Mouse (Mus musculus) liver, adult 2 months (tissue): Measurements from ENCODE around the gene Etv1. TPM values are rescaled to one million over a fixed set of nuclear protein-coding genes. Genes with fewer than 3 reads are reported as not detected.

ENCODE experiments used
- DNase-seq: peaks from one replicate; pipeline ENCODE4 v3.0.0-alpha.2; 2011; ENCODE audit warnings: low read depth, low spot score; ENCODE audit errors: extremely low read depth
- H3K27ac ChIP-seq: fragments of 200-500 bp; replicated peaks from 2 replicates; pipeline ENCODE4 v1.5.1; 2012; ENCODE audit warnings: low read depth, mild to moderate bottlenecking, control low read depth, inconsistent platforms, low read length; ENCODE audit not compliant: insufficient read depth
- H3K27me3 ChIP-seq: fragments of 200-500 bp; 2 replicates; pipeline ENCODE4 v1.6.1; 2012; ENCODE audit warnings: mild to moderate bottlenecking, moderate library complexity, low read length, inconsistent platforms; ENCODE audit not compliant: control insufficient read depth, insufficient read depth
- H3K36me3 ChIP-seq: fragments of 200-500 bp; 2 replicates; pipeline ENCODE4 v1.6.1; 2012; ENCODE audit warnings: low read length, inconsistent platforms; ENCODE audit not compliant: control insufficient read depth, insufficient read depth
- H3K4me1 ChIP-seq: fragments of 200-500 bp; 2 replicates; pipeline ENCODE4 v1.6.1; 2011; ENCODE audit warnings: low read length; ENCODE audit not compliant: control insufficient read depth, insufficient read depth
- H3K4me3 ChIP-seq: fragments of 200-500 bp; 2 replicates; pipeline ENCODE4 v1.5.1; 2011; ENCODE audit warnings: low read depth, mild to moderate bottlenecking, control low read depth, low read length, moderate library complexity; ENCODE audit not compliant: insufficient read depth
- H3K79me2 ChIP-seq: fragments of 200-500 bp; 2 replicates; pipeline ENCODE4 v1.6.1; 2012; ENCODE audit warnings: inconsistent platforms, mild to moderate bottlenecking, low read length, moderate library complexity; ENCODE audit not compliant: control insufficient read depth, insufficient read depth
- H3K9ac ChIP-seq: fragments of 200-500 bp; 2 replicates; pipeline ENCODE4 v1.6.1; 2012; ENCODE audit warnings: low read depth, mild to moderate bottlenecking, control low read depth, inconsistent platforms, low read length
- CTCF ChIP-seq: fragments of 200-500 bp; IDR thresholded peaks from 2 replicates; pipeline ENCODE4 v1.5.1; 2011; ENCODE audit warnings: low read depth, low read length, control low read depth
- POLR2A ChIP-seq: fragments of 200-500 bp; IDR thresholded peaks from 2 replicates; pipeline ENCODE4 v1.6.1; 2011; ENCODE audit warnings: low read length, control low read depth; ENCODE audit not compliant: insufficient read depth; ENCODE audit errors: extremely low read depth
- WGBS: fragments of 180-500 bp; shearing (Covaris S2); methylation state at CpG from one replicate; pipeline ENCODE4 v1.1.7; 2018; 5-methylcytosine and 5-hydroxymethylcytosine counted together
- polyA plus RNA-seq: library from polyadenylated mRNA; depleted of rRNA; stranded (reverse); fragments of >200 nt; gene quantifications from 2 replicates; pipeline ENCODE4 v1.2.3, GENCODE M21; 2012
- total RNA-seq: library from RNA; depleted of rRNA; stranded (reverse); fragments of >200 nt; gene quantifications from 2 replicates; pipeline ENCODE4 v1.2.3, GENCODE M21; 2014

Etv1 gene
- total and polyA plus RNA-seq, 2 experiments, result 0.23 to 0.83 TPM

GRCm38 (mm10) chr12:38778299-38779075 lies 693 bp upstream of the Etv1 start:
- peak; percentile 72 for DNase-seq
- Histone ChIP-seq H3K4me1 (peaks cover 7% of the 10 kb centered on the region), H3K9ac (peak overlapping the region; percentile 50), H3K36me3 (no peaks in the 10 kb centered on the region), H3K27me3 (no peaks in the 10 kb centered on the region), H3K79me2 (no peaks in the 10 kb centered on the region), H3K4me3 (peak overlapping the region; percentile 64), H3K27ac (peak overlapping the region; percentile 56)
- WGBS, result 1% methylated on average over 37 of the region's 37 CpGs
- no peak for TF ChIP-seq POLR2A
- TF ChIP-seq CTCF, result no peak

GRCm38 (mm10) chr12:38780006-38780954 lies 1.1 kb downstream of the Etv1 start:
- Histone ChIP-seq H3K4me3 (peak overlapping the region; percentile 64), H3K9ac (peak overlapping the region; percentile 32), H3K27me3 (no peaks in the 10 kb centered on the region), H3K79me2 (no peaks in the 10 kb centered on the region), H3K36me3 (no peaks in the 10 kb centered on the region), H3K27ac (peak overlapping the region; percentile 17), H3K4me1 (peaks cover 7% of the 10 kb centered on the region)
- TF ChIP-seq CTCF, result no peak
- TF ChIP-seq POLR2A, result no peak
- DNase-seq, result peak; percentile 30
- WGBS, result under 1% methylated on average over 33 of the region's 33 CpGs

- peaks cover 7% of the 10 kb centered on the region for H3K4me1 ChIP-seq
- no peaks in the 10 kb centered on the region for H3K36me3 ChIP-seq
- H3K9ac ChIP-seq, result no peak overlapping the region
- WGBS, result under 1% methylated on average over 11 of the region's 11 CpGs
- DNase-seq, result no peak
- TF ChIP-seq CTCF (no peak), POLR2A (no peak)
- no peaks in the 10 kb centered on the region for H3K27me3 ChIP-seq
- no peaks in the 10 kb centered on the region for H3K79me2 ChIP-seq
- peak overlapping the region; percentile 31 for H3K4me3 ChIP-seq
- no peak overlapping the region for H3K27ac ChIP-seq
Observed at GRCm38 (mm10) chr12:38780955-38781304, 1.8 kb downstream of the Etv1 start.

GRCm38 (mm10) chr12:38781686-38782085 lies 2.5 kb downstream of the Etv1 start:
- H3K9ac ChIP-seq, result no peak overlapping the region
- WGBS, result 59% methylated on average over 6 of the region's 6 CpGs
- H3K4me3 ChIP-seq, result no peak overlapping the region
- H3K36me3 ChIP-seq, result no peaks in the 10 kb centered on the region
- TF ChIP-seq POLR2A (no peak), CTCF (no peak)
- no peaks in the 10 kb centered on the region for H3K27me3 ChIP-seq
- no peak overlapping the region for H3K27ac ChIP-seq
- H3K79me2 ChIP-seq, result no peaks in the 10 kb centered on the region
- H3K4me1 ChIP-seq, result peaks cover 7% of the 10 kb centered on the region
- DNase-seq, result no peak

- 82% methylated on average over 1 of the region's 1 CpGs for WGBS
- Histone ChIP-seq H3K79me2 (no peaks in the 10 kb centered on the region), H3K4me3 (no peak overlapping the region), H3K4me1 (peaks cover 6% of the 10 kb centered on the region), H3K9ac (no peak overlapping the region), H3K27ac (no peak overlapping the region), H3K36me3 (no peaks in the 10 kb centered on the region), H3K27me3 (no peaks in the 10 kb centered on the region)
- DNase-seq, result no peak
- TF ChIP-seq CTCF (no peak), POLR2A (no peak)
Observed at GRCm38 (mm10) chr12:38783291-38783690, 4.1 kb downstream of the Etv1 start.

- WGBS, result 32% methylated on average over 1 of the region's 1 CpGs
- H3K4me1 ChIP-seq, result peaks cover 2% of the 10 kb centered on the region; the same call in 1 of the 2 replicates
- no peak overlapping the region for H3K4me3 ChIP-seq
- H3K27ac ChIP-seq, result no peak overlapping the region
- H3K36me3 ChIP-seq, result no peaks in the 10 kb centered on the region
- DNase-seq, result no peak
- no peaks in the 10 kb centered on the region for H3K27me3 ChIP-seq
- no peak overlapping the region for H3K9ac ChIP-seq
- TF ChIP-seq CTCF, result no peak
- no peak for TF ChIP-seq POLR2A
- H3K79me2 ChIP-seq, result no peaks in the 10 kb centered on the region
Observed at GRCm38 (mm10) chr12:38784221-38784620, 5.0 kb downstream of the Etv1 start.
